Mouse (Mus musculus): ENCODE results near the gene Mrps14. TPM values are rescaled to one million over a fixed set of nuclear protein-coding genes. Genes with fewer than 3 reads are reported as not detected.

The Mrps14 gene
- polyA plus RNA-seq, 1 experiment from 2014 or later = 261 TPM

DNA sequence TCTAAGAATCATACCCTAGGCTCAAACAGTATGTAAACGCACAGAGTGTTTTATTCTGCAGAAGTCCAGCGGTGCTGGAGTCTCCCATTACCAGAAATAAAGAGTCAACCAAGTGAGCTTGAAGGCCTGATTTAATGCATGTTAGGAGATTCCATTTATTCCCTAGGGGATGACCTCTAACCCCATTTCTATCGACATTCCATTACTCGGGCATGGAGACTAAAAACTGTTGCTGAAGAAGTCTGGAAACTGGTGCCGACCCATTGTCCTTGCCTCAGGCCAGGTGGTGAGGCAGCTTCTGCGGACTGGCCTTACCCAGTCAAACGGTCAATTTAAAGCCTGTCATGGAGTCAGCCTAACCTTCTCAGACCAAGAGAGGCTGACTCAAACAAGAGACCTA, 19.2 kb downstream of the Mrps14 start:
- H3K4me3 ChIP-seq (ENCODE audit: low read length) = no peak overlapping the region

DNA sequence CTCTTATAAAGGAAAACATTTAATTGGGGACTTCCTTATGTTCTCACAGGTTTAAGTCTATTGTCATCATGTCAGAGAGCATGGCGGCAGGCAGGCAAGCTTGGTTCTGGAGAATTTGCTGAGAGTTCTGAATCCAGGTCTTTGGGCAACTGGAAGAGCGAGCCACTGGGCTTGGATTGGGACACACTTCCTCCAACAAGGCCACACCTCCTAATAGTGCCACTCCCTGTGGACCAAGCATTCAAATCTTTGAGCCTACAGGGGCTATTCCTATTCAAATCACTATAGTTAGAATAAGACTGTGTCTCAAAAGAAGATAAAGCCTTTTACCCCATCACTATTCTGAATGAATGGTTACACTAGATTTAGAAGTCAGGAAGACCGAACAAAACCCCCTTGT, 22.9 kb downstream of the Mrps14 start:
- H3K9me3 ChIP-seq (ENCODE audit: control insufficient read depth, low read length) = no peaks in the 10 kb centered on the region
- no peaks in the 10 kb centered on the region for H3K27me3 ChIP-seq (ENCODE audit: control insufficient read depth, insufficient read depth, low read depth, low read length)
- H3K4me2 ChIP-seq (ENCODE audit: low read depth, low read length) = no peak overlapping the region
- H3K4me1 ChIP-seq (replicated peaks; ENCODE audit: control insufficient read depth, insufficient read depth, low read length) = no peaks in the 10 kb centered on the region
- WGBS = 84% methylated on average over 3 of the region's 3 CpGs
- no peak overlapping the region for H3K9ac ChIP-seq (ENCODE audit: low read length)
- H3K27ac ChIP-seq (ENCODE audit: low read length) = no peak overlapping the region
- ATAC-seq (ENCODE audit: low read depth) = no peak
- no peaks in the 10 kb centered on the region for H3K36me3 ChIP-seq (ENCODE audit: control insufficient read depth, insufficient read depth, low read length)
- no peak overlapping the region for H3K4me3 ChIP-seq (ENCODE audit: low read length)

More for the DNA sequence above, 19.2 kb downstream of the Mrps14 start:
- Histone ChIP-seq H3K27me3 (ENCODE audit: control insufficient read depth, insufficient read depth, low read depth, low read length) (no peaks in the 10 kb centered on the region), H3K4me2 (ENCODE audit: low read depth, low read length) (no peak overlapping the region), H3K9ac (ENCODE audit: low read length) (no peak overlapping the region), H3K4me1 (replicated peaks; ENCODE audit: control insufficient read depth, insufficient read depth, low read length) (peaks cover 14% of the 10 kb centered on the region), H3K36me3 (ENCODE audit: control insufficient read depth, insufficient read depth, low read length) (no peaks in the 10 kb centered on the region), H3K27ac (ENCODE audit: low read length) (no peak overlapping the region), H3K9me3 (ENCODE audit: control insufficient read depth, low read length) (no peaks in the 10 kb centered on the region)
- WGBS = 88% methylated on average over 7 of the region's 7 CpGs
- no peak for ATAC-seq (ENCODE audit: low read depth)

GRCm38 (mm10) chr1:160224093-160224492, 29.1 kb downstream of the Mrps14 start:
- WGBS = 73% methylated on average over 2 of the region's 2 CpGs
- Histone ChIP-seq H3K27me3 (ENCODE audit: control insufficient read depth, insufficient read depth, low read depth, low read length) (no peaks in the 10 kb centered on the region), H3K4me1 (replicated peaks; ENCODE audit: control insufficient read depth, insufficient read depth, low read length) (no peaks in the 10 kb centered on the region), H3K4me2 (ENCODE audit: low read depth, low read length) (no peak overlapping the region), H3K27ac (ENCODE audit: low read length) (no peak overlapping the region), H3K9ac (ENCODE audit: low read length) (no peak overlapping the region), H3K36me3 (ENCODE audit: control insufficient read depth, insufficient read depth, low read length) (no peaks in the 10 kb centered on the region), H3K4me3 (ENCODE audit: low read length) (no peak overlapping the region), H3K9me3 (ENCODE audit: control insufficient read depth, low read length) (no peaks in the 10 kb centered on the region)
- no peak for ATAC-seq (ENCODE audit: low read depth)

- Histone ChIP-seq H3K27me3 (ENCODE audit: control insufficient read depth, insufficient read depth, low read depth, low read length) (no peaks in the 10 kb centered on the region), H3K27ac (ENCODE audit: low read length) (no peak overlapping the region), H3K36me3 (ENCODE audit: control insufficient read depth, insufficient read depth, low read length) (no peaks in the 10 kb centered on the region), H3K9ac (ENCODE audit: low read length) (no peak overlapping the region), H3K4me2 (ENCODE audit: low read depth, low read length) (no peak overlapping the region), H3K4me1 (replicated peaks; ENCODE audit: control insufficient read depth, insufficient read depth, low read length) (no peaks in the 10 kb centered on the region), H3K9me3 (ENCODE audit: control insufficient read depth, low read length) (no peaks in the 10 kb centered on the region), H3K4me3 (ENCODE audit: low read length) (no peak overlapping the region)
- ATAC-seq (ENCODE audit: low read depth) = no peak
- WGBS = 86% methylated on average over 4 of the region's 4 CpGs
Measured at GRCm38 (mm10) chr1:160227196-160227595, 32.2 kb downstream of the Mrps14 start.

- no peaks in the 10 kb centered on the region for H3K9me3 ChIP-seq (ENCODE audit: control insufficient read depth, low read length)
- H3K4me3 ChIP-seq (ENCODE audit: low read length) = no peak overlapping the region
- H3K36me3 ChIP-seq (ENCODE audit: control insufficient read depth, insufficient read depth, low read length) = no peaks in the 10 kb centered on the region
- no peak overlapping the region for H3K27ac ChIP-seq (ENCODE audit: low read length)
- H3K4me1 ChIP-seq (replicated peaks; ENCODE audit: control insufficient read depth, insufficient read depth, low read length) = no peaks in the 10 kb centered on the region
- no peak for ATAC-seq (ENCODE audit: low read depth)
- H3K9ac ChIP-seq (ENCODE audit: low read length) = no peak overlapping the region
- H3K4me2 ChIP-seq (ENCODE audit: low read depth, low read length) = no peak overlapping the region
- no peaks in the 10 kb centered on the region for H3K27me3 ChIP-seq (ENCODE audit: control insufficient read depth, insufficient read depth, low read depth, low read length)
Measured at GRCm38 (mm10) chr1:160227850-160228249, 32.8 kb downstream of the Mrps14 start.

- no peaks in the 10 kb centered on the region for H3K36me3 ChIP-seq (ENCODE audit: control insufficient read depth, insufficient read depth, low read length)
- no peaks in the 10 kb centered on the region for H3K27me3 ChIP-seq (ENCODE audit: control insufficient read depth, insufficient read depth, low read depth, low read length)
- H3K4me1 ChIP-seq (replicated peaks; ENCODE audit: control insufficient read depth, insufficient read depth, low read length) = 0 out of 2 replicates have a peak, but pooled peaks cover 2% of the 10 kb centered on the region
- no peak overlapping the region for H3K9ac ChIP-seq (ENCODE audit: low read length)
- no peak overlapping the region for H3K27ac ChIP-seq (ENCODE audit: low read length)
- no peak for ATAC-seq (ENCODE audit: low read depth)
- no peak overlapping the region for H3K4me3 ChIP-seq (ENCODE audit: low read length)
- WGBS = 26% methylated on average over 4 of the region's 4 CpGs
- no peaks in the 10 kb centered on the region for H3K9me3 ChIP-seq (ENCODE audit: control insufficient read depth, low read length)
- no peak overlapping the region for H3K4me2 ChIP-seq (ENCODE audit: low read depth, low read length)
Measured at GRCm38 (mm10) chr1:160231013-160231412, 36.0 kb downstream of the Mrps14 start.

- H3K9ac ChIP-seq (ENCODE audit: low read length) = no peak overlapping the region
- no peaks in the 10 kb centered on the region for H3K27me3 ChIP-seq (ENCODE audit: control insufficient read depth, insufficient read depth, low read depth, low read length)
- WGBS = 92% methylated on average over 3 of the region's 3 CpGs
- H3K4me3 ChIP-seq (ENCODE audit: low read length) = no peak overlapping the region
- H3K9me3 ChIP-seq (ENCODE audit: control insufficient read depth, low read length) = no peaks in the 10 kb centered on the region
- H3K27ac ChIP-seq (ENCODE audit: low read length) = no peak overlapping the region
- H3K36me3 ChIP-seq (ENCODE audit: control insufficient read depth, insufficient read depth, low read length) = no peaks in the 10 kb centered on the region
- no peak for ATAC-seq (ENCODE audit: low read depth)
- 0 out of 2 replicates have a peak, but pooled peaks cover 2% of the 10 kb centered on the region for H3K4me1 ChIP-seq (replicated peaks; ENCODE audit: control insufficient read depth, insufficient read depth, low read length)
- no peak overlapping the region for H3K4me2 ChIP-seq (ENCODE audit: low read depth, low read length)
Measured at GRCm38 (mm10) chr1:160232113-160232512, 37.1 kb downstream of the Mrps14 start.

DNA sequence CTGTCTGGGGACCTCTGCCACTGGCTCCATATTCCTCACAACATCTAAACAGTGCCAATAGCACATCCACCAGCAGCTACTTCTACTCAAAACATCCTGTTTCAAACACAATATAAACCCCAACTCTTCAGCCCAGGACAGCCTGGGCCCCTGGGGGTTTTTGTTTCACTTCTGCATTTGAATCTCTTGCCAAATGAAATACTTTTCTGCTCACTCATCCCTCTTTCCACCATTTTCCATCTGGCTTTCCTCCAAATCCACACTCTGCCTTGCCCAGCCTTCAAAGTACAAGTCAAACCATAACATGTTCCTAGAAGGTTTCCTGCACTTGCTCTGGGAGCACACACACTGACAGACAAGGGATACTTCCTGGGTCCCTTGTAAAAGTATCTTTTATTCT, 38.9 kb downstream of the Mrps14 start:
- H3K4me2 ChIP-seq (ENCODE audit: low read depth, low read length) = no peak overlapping the region
- no peaks in the 10 kb centered on the region for H3K27me3 ChIP-seq (ENCODE audit: control insufficient read depth, insufficient read depth, low read depth, low read length)
- peak overlapping the region; percentile 51 for H3K27ac ChIP-seq (ENCODE audit: low read length)
- H3K9me3 ChIP-seq (ENCODE audit: control insufficient read depth, low read length) = no peaks in the 10 kb centered on the region
- H3K4me3 ChIP-seq (ENCODE audit: low read length) = no peak overlapping the region
- peak; percentile 92 for ATAC-seq (ENCODE audit: low read depth)
- H3K36me3 ChIP-seq (ENCODE audit: control insufficient read depth, insufficient read depth, low read length) = no peaks in the 10 kb centered on the region
- H3K4me1 ChIP-seq (replicated peaks; ENCODE audit: control insufficient read depth, insufficient read depth, low read length) = 0 out of 2 replicates have a peak, but pooled peaks cover 2% of the 10 kb centered on the region
- H3K9ac ChIP-seq (ENCODE audit: low read length) = no peak overlapping the region

GRCm38 (mm10) chr1:160237981-160238380, 43.0 kb downstream of the Mrps14 start:
- no peak overlapping the region for H3K27ac ChIP-seq (ENCODE audit: low read length)
- 0 out of 2 replicates have a peak, but pooled peaks cover 2% of the 10 kb centered on the region for H3K9me3 ChIP-seq (ENCODE audit: control insufficient read depth, low read length)
- ATAC-seq (ENCODE audit: low read depth) = no peak
- 0 out of 2 replicates have a peak, but pooled peaks cover 2% of the 10 kb centered on the region for H3K4me1 ChIP-seq (replicated peaks; ENCODE audit: control insufficient read depth, insufficient read depth, low read length)
- H3K4me2 ChIP-seq (ENCODE audit: low read depth, low read length) = no peak overlapping the region
- no peak overlapping the region for H3K9ac ChIP-seq (ENCODE audit: low read length)
- 83% methylated on average over 2 of the region's 2 CpGs for WGBS
- no peaks in the 10 kb centered on the region for H3K27me3 ChIP-seq (ENCODE audit: control insufficient read depth, insufficient read depth, low read depth, low read length)
- H3K36me3 ChIP-seq (ENCODE audit: control insufficient read depth, insufficient read depth, low read length) = 0 out of 2 replicates have a peak, but pooled peaks cover 2% of the 10 kb centered on the region
- H3K4me3 ChIP-seq (ENCODE audit: low read length) = no peak overlapping the region
